Mouse (Mus musculus): ENCODE measurements at regions not wholly inside any gene's neighbourhood (a gene's known extent, or its start where the extent isn't known, plus 50 kb on each side); places are given as distances from the start of the nearest gene placed in this dataset.
A peak's percentile ranks its signal among the peaks of the same experiment; 100 is the strongest.

- DNase-seq (ENCODE audit: low read depth in 1 of 2, low spot score in 2 of 2), result no peak
Measured at GRCm38 (mm10) chr3:51083583-51083982, 140.7 kb upstream of the Noct start.

- no peak for DNase-seq (ENCODE audit: low read depth in 1 of 2, low spot score in 2 of 2)
Measured at GRCm38 (mm10) chr3:51086441-51086849, 137.8 kb upstream of the Noct start.

- DNase-seq (ENCODE audit: low read depth in 1 of 2, low spot score in 2 of 2), result no peak
Measured at GRCm38 (mm10) chr3:51087076-51087475, 137.2 kb upstream of the Noct start.

GRCm38 (mm10) chr3:51089036-51089669 is 135.1 kb upstream of the Noct start:
- DNase-seq (ENCODE audit: low read depth in 1 of 2, low spot score in 2 of 2), result no peak

- DNase-seq (ENCODE audit: low read depth in 1 of 2, low spot score in 2 of 2), result no peak
Measured at GRCm38 (mm10) chr3:51091478-51091877, 132.8 kb upstream of the Noct start.

- no peak for DNase-seq (ENCODE audit: low read depth in 1 of 2, low spot score in 2 of 2)
Measured at GRCm38 (mm10) chr3:51092079-51093028, 131.9 kb upstream of the Noct start.

GRCm38 (mm10) chr3:51095847-51096447 is 128.3 kb upstream of the Noct start:
- DNase-seq (ENCODE audit: low read depth in 1 of 2, low spot score in 2 of 2), result no peak

GRCm38 (mm10) chr3:51096545-51096944 is 127.7 kb upstream of the Noct start:
- no peak for DNase-seq (ENCODE audit: low read depth in 1 of 2, low spot score in 2 of 2)

GRCm38 (mm10) chr3:51097362-51097761 is 126.9 kb upstream of the Noct start:
- DNase-seq (ENCODE audit: low read depth in 1 of 2, low spot score in 2 of 2), result no peak

GRCm38 (mm10) chr3:51099966-51100365 is 124.3 kb upstream of the Noct start:
- no peak for DNase-seq (ENCODE audit: low read depth in 1 of 2, low spot score in 2 of 2)

GRCm38 (mm10) chr3:51108639-51109202 is 115.5 kb upstream of the Noct start:
- no peak for DNase-seq (ENCODE audit: low read depth in 1 of 2, low spot score in 2 of 2)

- no peak for DNase-seq (ENCODE audit: low read depth in 1 of 2, low spot score in 2 of 2)
Measured at GRCm38 (mm10) chr3:51111241-51111640, 113.0 kb upstream of the Noct start.

- DNase-seq (ENCODE audit: low read depth in 1 of 2, low spot score in 2 of 2), result no peak
Measured at GRCm38 (mm10) chr3:51112351-51112750, 111.9 kb upstream of the Noct start.

- no peak for DNase-seq (ENCODE audit: low read depth in 1 of 2, low spot score in 2 of 2)
Measured at GRCm38 (mm10) chr3:51115921-51116320, 108.3 kb upstream of the Noct start.

GRCm38 (mm10) chr3:51118706-51119105 is 105.5 kb upstream of the Noct start:
- DNase-seq (ENCODE audit: low read depth in 1 of 2, low spot score in 2 of 2), result no peak

- no peak for DNase-seq (ENCODE audit: low read depth in 1 of 2, low spot score in 2 of 2)
Measured at GRCm38 (mm10) chr3:51120522-51120921, 103.7 kb upstream of the Noct start.

GRCm38 (mm10) chr3:51121703-51122540 is 102.3 kb upstream of the Noct start:
- DNase-seq (ENCODE audit: low read depth in 1 of 2, low spot score in 2 of 2), result peak in 1 of 2 experiments; percentile 1

- no peak for DNase-seq (ENCODE audit: low read depth in 1 of 2, low spot score in 2 of 2)
Measured at GRCm38 (mm10) chr3:51122541-51122935, 101.7 kb upstream of the Noct start.

GRCm38 (mm10) chr3:51127875-51128274 is 96.4 kb upstream of the Noct start:
- no peak for DNase-seq (ENCODE audit: low read depth in 1 of 2, low spot score in 2 of 2)

GRCm38 (mm10) chr3:51128491-51129155 is 95.6 kb upstream of the Noct start:
- peak in 1 of 2 experiments; percentile 2 for DNase-seq (ENCODE audit: low read depth in 1 of 2, low spot score in 2 of 2)
